Mouse (Mus musculus) B cell, adult 67 days (primary cell): ENCODE data around the gene Pm20d2. TPM values are rescaled to one million over a fixed set of nuclear protein-coding genes. Genes with fewer than 3 reads are reported as not detected.

ENCODE experiments used
- total RNA-seq, 2 experiments: library from RNA; stranded (reverse); gene quantifications; 4 replicates each; pipeline ENCODE4 v1.2.4; 2023

Gene Pm20d2
- total RNA-seq: not detected

DNA sequence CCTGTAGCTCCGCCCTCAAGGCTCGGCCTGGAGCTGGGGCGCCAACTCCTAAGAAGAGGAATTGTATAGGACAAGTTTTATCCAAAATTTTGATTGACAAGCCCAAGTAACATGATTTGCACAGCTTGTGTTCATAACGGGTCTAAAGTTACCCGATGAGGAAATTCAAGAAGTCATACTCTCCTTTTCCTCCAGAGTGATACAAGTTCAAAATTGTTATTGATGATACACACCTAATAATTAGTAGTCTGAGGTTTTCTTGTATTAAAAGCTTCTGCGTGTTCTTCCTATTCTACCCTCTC, at the start of gene Pm20d2:
TSS of gene Pm20d2 (minus strand) at position 3 of the 302 bp plus-strand sequence.

DNA sequence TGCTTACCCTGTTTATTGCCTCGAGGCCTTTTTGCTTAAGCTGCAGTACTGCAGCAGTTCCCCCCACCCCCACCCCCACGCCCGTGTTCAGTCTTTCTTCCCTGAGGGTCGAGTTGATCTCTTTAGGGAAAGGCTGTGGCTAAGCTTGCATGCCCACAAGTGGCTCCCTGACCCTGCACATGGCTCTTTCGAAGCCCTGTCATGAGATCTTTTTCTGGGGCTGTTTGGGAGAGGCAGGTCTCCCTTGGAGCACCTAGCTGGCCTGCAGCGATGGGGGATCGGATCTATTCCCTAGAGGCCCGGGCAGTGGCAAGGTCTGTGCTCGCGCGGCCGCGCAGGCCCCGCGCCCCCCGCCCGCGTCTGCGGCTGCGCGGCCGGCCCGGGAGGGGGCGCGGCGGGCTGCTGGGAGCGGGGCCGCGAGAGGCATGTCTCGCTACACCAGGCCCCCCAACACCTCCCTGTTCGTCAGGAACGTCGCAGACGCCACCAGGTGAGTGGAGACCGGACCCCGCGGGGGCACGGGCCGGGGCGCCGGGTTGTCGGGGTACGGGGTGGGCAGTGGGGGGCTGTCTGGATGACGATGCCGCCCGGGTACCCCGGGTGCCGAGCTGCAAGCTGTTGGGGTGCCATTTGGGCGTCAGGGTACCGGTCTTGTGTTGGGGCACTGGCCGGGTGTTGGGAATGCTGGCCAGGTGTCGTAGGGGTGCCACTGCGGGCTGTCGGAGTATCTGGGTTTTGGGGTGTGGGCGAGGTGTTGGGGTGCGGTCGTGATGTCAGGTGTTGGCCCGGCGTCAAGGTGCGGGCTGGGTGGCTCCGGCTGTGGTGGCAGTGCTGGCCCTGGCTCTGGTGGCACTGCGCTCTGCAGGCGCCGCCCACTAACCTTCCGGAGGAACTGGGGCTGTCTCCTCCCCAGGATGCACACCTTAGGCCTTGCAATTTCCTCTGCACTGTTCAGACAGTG, 19.6 kb upstream of the Pm20d2 start, which contains the start of gene Srsf12:
TSS of gene Srsf12 (plus strand) at position 111 of the 961 bp plus-strand sequence.

GRCm38 (mm10) chr4:33132221-33132620, 57.3 kb downstream of the Pm20d2 start, which contains the start of gene Gabrr1:
Gabrr1 (plus strand) TSS chr4:33132521.

Other genes starting within 250 kb of the Pm20d2 start
- gene Ankrd6, start 238.9 kb downstream of the Pm20d2 start, total RNA-seq: 1 to 10 TPM in 1 of 2 experiments, under 1 TPM in 1; 0.70 to 1.2 TPM
- 1 to 10 TPM; 1.2 to 2.3 TPM for gene Rragd, start 206.7 kb downstream of the Pm20d2 start, total RNA-seq
- 10 to 100 TPM; 90.2 to 94.7 TPM for gene Ube2j1, start 158.3 kb downstream of the Pm20d2 start, total RNA-seq
- under 1 TPM; 0.42 to 0.55 TPM for gene Gabrr2, start 126.7 kb downstream of the Pm20d2 start, total RNA-seq
- gene Gabrr1, start 57.2 kb downstream of the Pm20d2 start, total RNA-seq: not detected
- gene Srsf12, start 19.3 kb upstream of the Pm20d2 start, total RNA-seq: under 1 TPM in 1 of 2 experiments, not detected in 1; 0.29 TPM
- gene Pnrc1, start 100.4 kb upstream of the Pm20d2 start, total RNA-seq: 100 to 1,000 TPM; 558 to 687 TPM
- gene Rngtt, start 120.6 kb upstream of the Pm20d2 start, total RNA-seq: 10 to 100 TPM; 43.4 to 46.4 TPM